Mouse (Mus musculus): ENCODE measurements at regions not wholly inside any gene's neighbourhood (a gene's known extent, or its start where the extent isn't known, plus 50 kb on each side); places are given as distances from the start of the nearest gene placed in this dataset.

GRCm38 (mm10) chr1:35851681-35852409, 216.4 kb upstream of the Hs6st1 start:
- no peak overlapping the region for H3K9ac ChIP-seq (ENCODE audit: control insufficient read depth, low read depth, low read length, poor library complexity, severe bottlenecking)
- no peak for TF ChIP-seq TAL1 (IDR thresholded peaks at IDR 0.05; ENCODE audit: low read length)
- TF ChIP-seq POLR2AphosphoS2 (IDR thresholded peaks at IDR 0.05; ENCODE audit: low read length): no peak
- TF ChIP-seq HCFC1 (IDR thresholded peaks at IDR 0.05; ENCODE audit: low read depth, low read length): no peak
- TF ChIP-seq MAZ (IDR thresholded peaks at IDR 0.05; ENCODE audit: low read depth, low read length): no peak
- TF ChIP-seq BHLHE40 (IDR thresholded peaks at IDR 0.05; ENCODE audit: borderline replicate concordance, low read depth, low read length): no peak
- TF ChIP-seq TCF12 (IDR thresholded peaks at IDR 0.05; ENCODE audit: low read depth, low read length): no peak
- no peak for TF ChIP-seq ZNF384 (IDR thresholded peaks at IDR 0.05; ENCODE audit: low read depth, low read length)
- no peak for TF ChIP-seq POLR2A (IDR thresholded peaks at IDR 0.05; ENCODE audit: control insufficient read depth in 1 of 2, insufficient read depth in 1 of 2, low read depth in 1 of 2, low read length in 2 of 2, poor library complexity in 1 of 2)
- TF ChIP-seq SMC3 (IDR thresholded peaks at IDR 0.05; ENCODE audit: low read depth, low read length): no peak
- no peak for TF ChIP-seq CHD2 (IDR thresholded peaks at IDR 0.05; ENCODE audit: low read length)
- TF ChIP-seq USF1 (IDR thresholded peaks at IDR 0.05; ENCODE audit: low read depth, low read length): no peak
- TF ChIP-seq USF2 (IDR thresholded peaks at IDR 0.05; ENCODE audit: borderline replicate concordance in 1 of 2, insufficient read depth in 1 of 2, low read depth in 1 of 2, low read length in 2 of 2): no peak
- TF ChIP-seq GATA1 (IDR thresholded peaks at IDR 0.05; ENCODE audit: low read depth, low read length): no peak
- no peak for TF ChIP-seq RAD21 (IDR thresholded peaks at IDR 0.05; ENCODE audit: low read depth, low read length)
- TF ChIP-seq MYC (IDR thresholded peaks at IDR 0.05; ENCODE audit: low read depth, low read length): no peak
- TF ChIP-seq CHD1 (IDR thresholded peaks at IDR 0.05; ENCODE audit: low read depth, low read length): no peak
- no peak for TF ChIP-seq GABPA (IDR thresholded peaks at IDR 0.05; ENCODE audit: low read depth, low read length)
- no peak for TF ChIP-seq ELF1 (IDR thresholded peaks at IDR 0.05; ENCODE audit: low read depth, low read length)
- TF ChIP-seq MXI1 (IDR thresholded peaks at IDR 0.05; ENCODE audit: low read depth, low read length): no peak
- peaks cover 33 to 73% of the 10 kb centered on the region in 2 experiments for H3K4me1 ChIP-seq (ENCODE audit: control insufficient read depth in 1 of 2, insufficient read depth in 2 of 2, low read length in 2 of 2)
- no peaks in the 10 kb centered on the region for H3K27me3 ChIP-seq (ENCODE audit: control insufficient read depth in 1 of 2, insufficient read depth in 2 of 2, low read length in 2 of 2)
- no peaks in the 10 kb centered on the region for H3K79me2 ChIP-seq (ENCODE audit: control insufficient read depth, insufficient read depth, low read length, poor library complexity)
- H3K27ac ChIP-seq (ENCODE audit: control insufficient read depth, low read depth, low read length): no peak overlapping the region
- H3K4me3 ChIP-seq (ENCODE audit: control insufficient read depth in 1 of 2, insufficient read depth in 1 of 2, low read depth in 2 of 2, low read length in 2 of 2): no peak overlapping the region
- peaks cover 0 to 51% of the 10 kb centered on the region in 2 experiments; a peak in 2 of 4 replicates for H3K36me3 ChIP-seq (ENCODE audit: control insufficient read depth in 1 of 2, insufficient read depth in 2 of 2, low read length in 2 of 2)
- no peak for DNase-seq (ENCODE audit: low read depth, low spot score)
- no peaks in the 10 kb centered on the region for H3K9me3 ChIP-seq (replicated peaks; ENCODE audit: insufficient read depth, low read length)

DNA sequence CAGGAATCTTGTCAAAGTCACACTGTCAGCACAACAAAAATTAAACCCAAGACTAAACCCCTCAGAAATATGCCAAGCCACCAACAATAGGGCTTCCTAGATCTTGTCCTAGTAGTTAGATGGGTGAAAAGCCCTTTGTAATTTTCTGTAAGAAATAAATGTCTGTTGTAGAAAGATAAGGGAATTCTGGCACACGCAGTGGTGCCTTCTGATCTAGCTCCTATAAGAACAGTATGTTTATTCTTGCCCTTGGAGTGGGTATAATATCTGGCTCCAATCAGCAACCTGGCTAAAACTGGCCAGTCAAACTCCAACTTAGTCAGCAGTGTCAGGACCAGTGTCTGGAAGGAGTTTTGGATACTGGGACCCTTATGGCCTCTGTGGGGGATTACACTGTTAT, 215.2 kb upstream of the Hs6st1 start:
- Histone ChIP-seq H3K9me3 (replicated peaks; ENCODE audit: insufficient read depth, low read length) (no peaks in the 10 kb centered on the region), H3K4me3 (ENCODE audit: control insufficient read depth in 1 of 2, insufficient read depth in 1 of 2, low read depth in 2 of 2, low read length in 2 of 2) (no peak overlapping the region), H3K4me1 (ENCODE audit: control insufficient read depth in 1 of 2, insufficient read depth in 2 of 2, low read length in 2 of 2) (peaks cover 31 to 65% of the 10 kb centered on the region in 2 experiments), H3K79me2 (ENCODE audit: control insufficient read depth, insufficient read depth, low read length, poor library complexity) (no peaks in the 10 kb centered on the region), H3K9ac (ENCODE audit: control insufficient read depth, low read depth, low read length, poor library complexity, severe bottlenecking) (0 out of 2 replicates have a peak overlapping the region, but pooled peaks have one; percentile 6), H3K27me3 (ENCODE audit: control insufficient read depth in 1 of 2, insufficient read depth in 2 of 2, low read length in 2 of 2) (no peaks in the 10 kb centered on the region), H3K36me3 (ENCODE audit: control insufficient read depth in 1 of 2, insufficient read depth in 2 of 2, low read length in 2 of 2) (peaks cover 0 to 47% of the 10 kb centered on the region in 2 experiments; a peak in 2 of 4 replicates), H3K27ac (ENCODE audit: control insufficient read depth, low read depth, low read length) (peak overlapping the region; percentile 81)
- peak; percentile 88 for DNase-seq (ENCODE audit: low read depth, low spot score)
- no peak for TF ChIP-seq E2F4 (IDR thresholded peaks at IDR 0.05; ENCODE audit: borderline replicate concordance, low read depth, low read length)
- no peak for TF ChIP-seq CHD1 (IDR thresholded peaks at IDR 0.05; ENCODE audit: low read depth, low read length)
- no peak for TF ChIP-seq CTCF (IDR thresholded peaks at IDR 0.05 in 2 of 3, conservative IDR thresholded peaks at IDR 0.05 in 1 of 3; ENCODE audit: control insufficient read depth in 1 of 3, insufficient read depth in 1 of 3, low read depth in 2 of 3, low read length in 3 of 3, poor library complexity in 1 of 3, severe bottlenecking in 1 of 3)
- no peak for TF ChIP-seq KAT2A (conservative IDR thresholded peaks at IDR 0.05; ENCODE audit: low read depth, low read length)
- no peak for TF ChIP-seq JUND (IDR thresholded peaks at IDR 0.05; ENCODE audit: low read depth, low read length)
- peak; percentile 82 for TF ChIP-seq ETS1 (IDR thresholded peaks at IDR 0.05; ENCODE audit: low read depth, low read length)
- TF ChIP-seq GABPA (IDR thresholded peaks at IDR 0.05; ENCODE audit: low read depth, low read length): no peak
- no peak for TF ChIP-seq CHD2 (IDR thresholded peaks at IDR 0.05; ENCODE audit: low read length)
- TF ChIP-seq UBTF (IDR thresholded peaks at IDR 0.05; ENCODE audit: borderline replicate concordance, insufficient read depth, low read depth, low read length): no peak
- no peak for TF ChIP-seq USF1 (IDR thresholded peaks at IDR 0.05; ENCODE audit: low read depth, low read length)
- no peak for TF ChIP-seq POLR2AphosphoS2 (IDR thresholded peaks at IDR 0.05; ENCODE audit: low read length)
- TF ChIP-seq MYC (IDR thresholded peaks at IDR 0.05; ENCODE audit: low read depth, low read length): no peak
- TF ChIP-seq TAL1 (IDR thresholded peaks at IDR 0.05; ENCODE audit: low read length): peak; percentile 90
- no peak for TF ChIP-seq HCFC1 (IDR thresholded peaks at IDR 0.05; ENCODE audit: low read depth, low read length)
- TF ChIP-seq EP300 (IDR thresholded peaks at IDR 0.05; ENCODE audit: low read depth in 1 of 2, low read length in 2 of 2): peak; percentile 86 to 90
- no peak for TF ChIP-seq ZNF384 (IDR thresholded peaks at IDR 0.05; ENCODE audit: low read depth, low read length)
- peak; percentile 53; the same call in 1 of the 2 replicates for TF ChIP-seq SIN3A (IDR thresholded peaks at IDR 0.05; ENCODE audit: low read length)
- peak; percentile 91 for TF ChIP-seq GATA1 (IDR thresholded peaks at IDR 0.05; ENCODE audit: low read depth, low read length)
- TF ChIP-seq ZKSCAN1 (IDR thresholded peaks at IDR 0.05; ENCODE audit: low read depth, low read length): no peak
- no peak for TF ChIP-seq ELF1 (IDR thresholded peaks at IDR 0.05; ENCODE audit: low read depth, low read length)
- no peak for TF ChIP-seq USF2 (IDR thresholded peaks at IDR 0.05; ENCODE audit: borderline replicate concordance in 1 of 2, insufficient read depth in 1 of 2, low read depth in 1 of 2, low read length in 2 of 2)
- TF ChIP-seq MYB (IDR thresholded peaks at IDR 0.05; ENCODE audit: low read depth, low read length): no peak
